Mouse (Mus musculus) neural tube, embryonic 13.5 days (tissue): ENCODE measurements at regions not wholly inside any gene's neighbourhood (a gene's known extent, or its start where the extent isn't known, plus 50 kb on each side); places are given as distances from the start of the nearest gene placed in this dataset. TPM values are rescaled to one million over a fixed set of nuclear protein-coding genes. Genes with fewer than 3 reads are reported as not detected.

Experiments used
- ATAC-seq: fragments of 200-750 bp; cut with Nextera tagmentation; 2 replicates; pipeline ENCODE4 v1.8.0; 2017; ENCODE audit warnings: low read depth, mild to moderate bottlenecking, moderate TSS enrichment, moderate library complexity
- H3K27ac ChIP-seq: fragments of 300-500 bp; sonication (generic); replicated peaks from 2 replicates; pipeline ENCODE4 v1.5.1; 2015; ENCODE audit warnings: moderate library complexity, mild to moderate bottlenecking, inconsistent platforms
- H3K27me3 ChIP-seq: fragments of 300-500 bp; sonication (generic); 2 replicates; pipeline ENCODE4 v1.6.1; 2015; ENCODE audit warnings: mild to moderate bottlenecking, inconsistent platforms
- H3K36me3 ChIP-seq: fragments of 300-500 bp; sonication (generic); 2 replicates; pipeline ENCODE4 v1.6.1; 2015; ENCODE audit warnings: mild to moderate bottlenecking, inconsistent platforms
- H3K4me1 ChIP-seq: fragments of 300-500 bp; sonication (generic); replicated peaks from 2 replicates; pipeline ENCODE4 v1.6.1; 2015; ENCODE audit warnings: inconsistent platforms
- H3K4me2 ChIP-seq: fragments of 300-500 bp; sonication (generic); 2 replicates; pipeline ENCODE4 v1.6.1; 2015; ENCODE audit warnings: inconsistent platforms, mild to moderate bottlenecking, moderate library complexity
- H3K4me3 ChIP-seq: fragments of 300-500 bp; sonication (generic); 2 replicates; pipeline ENCODE4 v1.5.1; 2015; ENCODE audit warnings: mild to moderate bottlenecking, inconsistent platforms
- H3K9ac ChIP-seq: fragments of 300-500 bp; sonication (generic); 2 replicates; pipeline ENCODE4 v1.6.1; 2015; ENCODE audit warnings: moderate library complexity, mild to moderate bottlenecking, inconsistent platforms
- H3K9me3 ChIP-seq: fragments of 300-500 bp; sonication (generic); 2 replicates; pipeline ENCODE4 v1.6.1; 2016; ENCODE audit warnings: inconsistent platforms
- WGBS: fragments of 180-500 bp; shearing (Covaris S2); methylation state at CpG from one replicate; pipeline ENCODE4 v1.1.7; 2015; 5-methylcytosine and 5-hydroxymethylcytosine counted together
- microRNA-seq: library from miRNA; unstranded; fragments of <30 nt; microRNA quantifications from one replicate; pipeline ENCODE4, GENCODE M21; 2016

GRCm38 (mm10) chr3:38543816-38544215 is 59.2 kb upstream of the Ankrd50 start:
- no peak overlapping the region for H3K9ac ChIP-seq
- no peaks in the 10 kb centered on the region for H3K36me3 ChIP-seq
- H3K4me2 ChIP-seq: no peak overlapping the region
- H3K27ac ChIP-seq: no peak overlapping the region
- H3K4me3 ChIP-seq: no peak overlapping the region
- 90% methylated on average over 3 of the region's 3 CpGs for WGBS
- no peaks in the 10 kb centered on the region for H3K9me3 ChIP-seq
- no peaks in the 10 kb centered on the region for H3K4me1 ChIP-seq
- no peaks in the 10 kb centered on the region for H3K27me3 ChIP-seq
- ATAC-seq: no peak

GRCm38 (mm10) chr3:38541296-38541695 is 56.7 kb upstream of the Ankrd50 start:
- no peaks in the 10 kb centered on the region for H3K27me3 ChIP-seq
- no peak overlapping the region for H3K4me2 ChIP-seq
- ATAC-seq: no peak
- H3K9me3 ChIP-seq: no peaks in the 10 kb centered on the region
- no peak overlapping the region for H3K9ac ChIP-seq
- H3K36me3 ChIP-seq: no peaks in the 10 kb centered on the region
- no peak overlapping the region for H3K4me3 ChIP-seq
- no peaks in the 10 kb centered on the region for H3K4me1 ChIP-seq
- 78% methylated on average over 3 of the region's 3 CpGs for WGBS
- no peak overlapping the region for H3K27ac ChIP-seq

GRCm38 (mm10) chr3:38538309-38538708 is 53.7 kb upstream of the Ankrd50 start:
- H3K4me3 ChIP-seq: no peak overlapping the region
- no peak overlapping the region for H3K4me2 ChIP-seq
- no peaks in the 10 kb centered on the region for H3K4me1 ChIP-seq
- no peak overlapping the region for H3K9ac ChIP-seq
- no peak overlapping the region for H3K27ac ChIP-seq
- no peaks in the 10 kb centered on the region for H3K27me3 ChIP-seq
- no peaks in the 10 kb centered on the region for H3K9me3 ChIP-seq
- 85% methylated on average over 2 of the region's 2 CpGs for WGBS
- no peaks in the 10 kb centered on the region for H3K36me3 ChIP-seq
- ATAC-seq: no peak

GRCm38 (mm10) chr3:38537770-38538169 is 53.1 kb upstream of the Ankrd50 start:
- no peak overlapping the region for H3K4me2 ChIP-seq
- H3K9ac ChIP-seq: no peak overlapping the region
- H3K4me3 ChIP-seq: no peak overlapping the region
- H3K27ac ChIP-seq: no peak overlapping the region
- ATAC-seq: no peak
- no peaks in the 10 kb centered on the region for H3K4me1 ChIP-seq
- no peaks in the 10 kb centered on the region for H3K27me3 ChIP-seq
- H3K9me3 ChIP-seq: no peaks in the 10 kb centered on the region
- no peaks in the 10 kb centered on the region for H3K36me3 ChIP-seq

Small RNA genes in the stretch of these regions (microRNA-seq; reads per million reads assigned to microRNA genes)
- not detected for gene Gm24462
